Mouse (Mus musculus) urinary bladder, postnatal 36 days (tissue): ENCODE measurements around the gene Zfp455.
"Not testable (repeated sequence)": the region's sequence is repeated elsewhere in the genome, so short reads cannot be mapped to it uniquely, and the experiment has no call there.

Experiments
- DNase-seq, 2 experiments: peaks; one replicate each; pipeline ENCODE4 v3.0.0; 2022; ENCODE audit warnings: low spot score in 2 of 2, mixed read lengths in 1 of 2

Gene Zfp455

GRCm38 (mm10) chr13:67194340-67194894 is at the start of gene Zfp455:
Gene Zfp455 (plus strand): TSS chr13:67194506.
- DNase-seq: peak; percentile 50 to 57

GRCm38 (mm10) chr13:67166122-67166521 is 28.2 kb upstream of the Zfp455 start:
- DNase-seq: not testable (repeated sequence)

- DNase-seq: peak; percentile 79 to 83
These were observed 21.1 kb upstream of the Zfp455 start, which contains the start of gene Rsl1 for GRCm38 (mm10) chr13:67172991-67173722. Gene Rsl1 (plus strand): TSS chr13:67173182.

GRCm38 (mm10) chr13:67173723-67174055 is 20.6 kb upstream of the Zfp455 start:
- no peak for DNase-seq

- no peak for DNase-seq
These were observed 7.3 kb downstream of the Zfp455 start for GRCm38 (mm10) chr13:67201656-67202055.

GRCm38 (mm10) chr13:67214015-67214607 is 19.8 kb downstream of the Zfp455 start:
- DNase-seq: no peak
